Mouse (Mus musculus): Measurements from ENCODE around the gene Cpt1c. TPM values are rescaled to one million over a fixed set of nuclear protein-coding genes. Genes with fewer than 3 reads are reported as not detected.

Gene Cpt1c
- total and polyA plus RNA-seq, 2 experiments from 2014 or later: 49.6 to 73.1 TPM

DNA sequence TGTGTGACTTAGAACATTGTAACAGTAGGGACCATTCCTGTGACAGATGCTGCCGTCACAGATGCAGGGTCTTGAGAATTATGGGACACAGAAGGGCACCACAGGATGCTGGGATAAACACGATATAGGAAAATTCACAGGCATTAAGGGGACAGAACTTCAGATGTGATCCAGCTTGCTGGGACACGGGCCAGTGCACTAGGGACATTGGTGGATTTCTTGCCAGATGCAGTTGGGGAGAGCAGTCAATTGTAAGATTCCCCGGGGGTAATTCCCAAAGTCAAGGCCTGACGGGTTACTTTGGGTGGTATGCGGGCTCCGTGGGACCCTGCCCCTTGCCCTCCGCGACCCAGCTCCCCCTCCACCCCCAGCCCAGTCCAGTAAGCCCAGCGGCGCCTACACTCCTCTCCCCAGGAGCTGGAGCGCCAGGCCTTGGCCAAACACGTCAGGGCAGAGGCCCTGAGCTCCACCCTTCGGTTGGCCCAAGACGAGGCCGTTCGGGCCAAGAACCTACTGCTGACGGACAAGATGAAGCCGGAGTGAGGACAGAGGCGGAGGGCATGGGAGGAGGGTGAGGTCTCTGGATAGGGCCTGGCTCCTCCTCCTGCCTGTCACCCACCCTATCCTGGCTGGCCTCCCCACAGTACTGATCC lies 17.3 kb downstream of the Cpt1c start:
- Histone ChIP-seq H3K27ac (ENCODE audit: low read depth, low read length) (no peak overlapping the region), H3K9me3 (ENCODE audit: low read length) (no peaks in the 10 kb centered on the region), H3K4me1 (ENCODE audit: insufficient read depth) (0 out of 2 replicates have a peak, but pooled peaks cover under 1% of the 10 kb centered on the region), H3K4me2 (ENCODE audit: low read depth) (no peak overlapping the region), H3K36me3 (ENCODE audit: insufficient read depth) (peaks cover 32% of the 10 kb centered on the region), H3K27me3 (ENCODE audit: insufficient read depth, low read length) (no peaks in the 10 kb centered on the region), H3K9ac (no peak overlapping the region), H3K4me3 (ENCODE audit: low read depth, low read length) (no peak overlapping the region)
- no peak for ATAC-seq
- TF ChIP-seq CTCF (IDR thresholded peaks at IDR 0.05; ENCODE audit: low read depth): no peak
- WGBS: 75% methylated on average over 20 of the region's 20 CpGs
- DNase-seq: no peak

DNA sequence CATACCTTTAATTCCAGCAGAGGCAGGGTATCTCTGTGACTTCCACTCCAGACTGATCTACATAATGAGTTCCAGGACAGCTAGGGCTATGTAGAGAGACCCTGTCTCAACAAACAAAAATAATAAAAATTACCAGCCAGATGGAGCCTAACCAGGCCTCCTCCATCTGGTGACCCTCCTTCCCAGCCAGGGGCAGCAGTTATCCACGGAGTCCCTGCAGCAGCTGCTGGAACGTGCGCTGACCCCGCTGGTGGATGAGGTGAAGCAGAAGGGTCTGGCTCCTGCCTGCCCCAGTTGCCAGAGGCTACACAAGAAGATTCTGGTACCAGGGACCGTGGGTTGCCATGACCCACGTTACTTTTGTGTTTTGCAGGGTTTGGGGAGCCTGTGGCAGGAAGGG lies 18.4 kb downstream of the Cpt1c start:
- Histone ChIP-seq H3K9ac (no peak overlapping the region), H3K4me3 (ENCODE audit: low read depth, low read length) (no peak overlapping the region), H3K4me1 (ENCODE audit: insufficient read depth) (0 out of 2 replicates have a peak, but pooled peaks cover 2% of the 10 kb centered on the region), H3K27ac (ENCODE audit: low read depth, low read length) (no peak overlapping the region), H3K36me3 (ENCODE audit: insufficient read depth) (peaks cover 22% of the 10 kb centered on the region), H3K27me3 (ENCODE audit: insufficient read depth, low read length) (peaks cover 7% of the 10 kb centered on the region; the same call in 1 of the 2 replicates), H3K9me3 (ENCODE audit: low read length) (no peaks in the 10 kb centered on the region), H3K4me2 (ENCODE audit: low read depth) (no peak overlapping the region)
- DNase-seq (no peak), ATAC-seq (no peak)
- 67% methylated on average over 6 of the region's 6 CpGs for WGBS
- no peak for TF ChIP-seq CTCF (IDR thresholded peaks at IDR 0.05; ENCODE audit: low read depth)

DNA sequence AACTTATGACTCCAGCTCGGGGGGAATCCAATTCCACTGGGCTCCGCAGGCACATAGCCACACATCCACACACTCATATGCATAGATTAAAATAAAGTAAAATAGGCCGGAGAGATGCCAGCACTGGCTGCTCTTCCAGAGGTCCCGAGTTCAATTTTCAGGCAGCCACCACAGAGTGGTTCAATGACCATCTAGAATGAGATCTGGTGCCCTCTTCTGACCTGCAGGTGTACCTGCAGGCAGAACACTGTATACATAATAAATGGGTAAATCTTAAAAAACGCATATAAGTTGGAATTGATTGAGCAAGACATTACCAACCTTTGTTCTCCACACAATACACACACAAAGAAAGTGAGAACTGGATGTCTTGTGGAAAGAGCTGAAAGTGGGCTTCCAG lies 19.0 kb downstream of the Cpt1c start:
- DNase-seq: peak; percentile 19
- H3K4me2 ChIP-seq (ENCODE audit: low read depth): no peak overlapping the region
- no peaks in the 10 kb centered on the region for H3K9me3 ChIP-seq (ENCODE audit: low read length)
- H3K36me3 ChIP-seq (ENCODE audit: insufficient read depth): peaks cover 17% of the 10 kb centered on the region
- no peak for ATAC-seq
- peaks cover 7% of the 10 kb centered on the region; the same call in 1 of the 2 replicates for H3K27me3 ChIP-seq (ENCODE audit: insufficient read depth, low read length)
- H3K9ac ChIP-seq: no peak overlapping the region
- peak; percentile 58 for TF ChIP-seq CTCF (IDR thresholded peaks at IDR 0.05; ENCODE audit: low read depth)
- 52% methylated on average over 5 of the region's 5 CpGs for WGBS
- H3K27ac ChIP-seq (ENCODE audit: low read depth, low read length): no peak overlapping the region
- no peak overlapping the region for H3K4me3 ChIP-seq (ENCODE audit: low read depth, low read length)
- H3K4me1 ChIP-seq (ENCODE audit: insufficient read depth): 0 out of 2 replicates have a peak, but pooled peaks cover 2% of the 10 kb centered on the region

DNA sequence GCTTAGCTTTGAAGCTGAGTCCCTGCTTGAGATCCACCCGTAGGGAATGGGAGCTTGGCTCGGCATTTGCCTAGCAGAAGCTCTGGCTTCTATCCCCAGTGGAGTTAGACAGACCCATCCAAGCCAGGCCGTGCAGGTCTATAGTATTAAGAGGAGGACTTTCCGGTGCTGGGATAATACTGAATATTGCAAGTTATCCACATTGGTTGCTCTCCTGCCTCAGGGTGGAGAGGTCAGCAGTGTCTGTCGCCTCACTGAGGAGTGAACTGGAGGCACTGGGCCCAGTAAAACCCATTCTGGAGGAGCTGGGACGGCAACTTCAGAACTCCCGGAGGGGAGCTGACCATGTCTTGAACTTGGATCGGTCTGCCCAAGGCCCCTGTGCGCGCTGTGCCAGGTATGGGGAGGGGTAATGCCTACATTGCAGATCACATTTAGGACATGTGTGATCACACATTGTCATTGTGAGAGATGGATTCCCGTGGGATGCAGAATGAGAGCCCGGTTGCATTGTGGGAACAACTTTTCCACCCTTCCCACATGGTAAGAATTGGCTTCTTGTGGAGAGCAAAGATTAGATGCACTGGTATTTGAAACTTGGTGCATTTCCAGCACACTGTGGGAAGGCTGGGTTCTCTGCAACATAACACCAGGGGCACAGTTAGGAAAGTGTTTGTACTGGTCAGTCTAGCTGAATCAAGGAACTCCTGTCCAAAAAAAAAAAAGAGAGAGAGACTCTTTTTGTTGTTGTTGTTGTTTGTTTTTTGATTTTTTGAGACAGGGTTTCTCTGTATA lies 20.4 kb downstream of the Cpt1c start:
- peaks cover 7% of the 10 kb centered on the region for H3K36me3 ChIP-seq (ENCODE audit: insufficient read depth)
- ATAC-seq: no peak
- H3K9ac ChIP-seq: no peak overlapping the region
- H3K9me3 ChIP-seq (ENCODE audit: low read length): no peaks in the 10 kb centered on the region
- no peak overlapping the region for H3K27ac ChIP-seq (ENCODE audit: low read depth, low read length)
- H3K27me3 ChIP-seq (ENCODE audit: insufficient read depth, low read length): peaks cover 7% of the 10 kb centered on the region; the same call in 1 of the 2 replicates
- 81% methylated on average over 12 of the region's 12 CpGs for WGBS
- H3K4me3 ChIP-seq (ENCODE audit: low read depth, low read length): no peak overlapping the region
- H3K4me1 ChIP-seq (ENCODE audit: insufficient read depth): 0 out of 2 replicates have a peak, but pooled peaks cover 2% of the 10 kb centered on the region
- H3K4me2 ChIP-seq (ENCODE audit: low read depth): no peak overlapping the region
- TF ChIP-seq CTCF (IDR thresholded peaks at IDR 0.05; ENCODE audit: low read depth): no peak
- no peak for DNase-seq

DNA sequence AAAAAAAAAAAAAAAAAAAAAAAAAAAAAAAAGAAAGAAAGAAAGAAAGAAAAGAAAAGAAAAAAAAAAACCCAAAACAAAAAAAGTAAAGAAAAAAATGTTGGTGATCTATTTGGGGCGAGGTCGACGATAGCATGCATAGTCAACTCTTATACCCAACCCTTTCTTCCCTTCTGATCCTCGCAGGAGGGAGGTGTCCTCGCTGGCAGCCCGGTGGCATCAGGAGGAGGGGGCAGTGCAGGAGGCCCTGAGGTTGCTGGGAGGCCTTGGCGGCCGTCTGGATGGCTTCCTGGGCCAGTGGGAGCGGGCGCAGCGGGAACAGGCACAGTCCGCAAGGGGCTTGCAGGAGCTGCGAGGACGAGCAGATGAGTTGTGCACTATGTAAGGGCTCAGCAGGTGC lies 21.1 kb downstream of the Cpt1c start:
- H3K9ac ChIP-seq: no peak overlapping the region
- DNase-seq (no peak), ATAC-seq (no peak)
- H3K9me3 ChIP-seq (ENCODE audit: low read length): no peaks in the 10 kb centered on the region
- no peak overlapping the region for H3K4me2 ChIP-seq (ENCODE audit: low read depth)
- peaks cover 7% of the 10 kb centered on the region; the same call in 1 of the 2 replicates for H3K27me3 ChIP-seq (ENCODE audit: insufficient read depth, low read length)
- 58% methylated on average over 14 of the region's 14 CpGs for WGBS
- no peak overlapping the region for H3K27ac ChIP-seq (ENCODE audit: low read depth, low read length)
- no peak for TF ChIP-seq CTCF (IDR thresholded peaks at IDR 0.05; ENCODE audit: low read depth)
- H3K4me3 ChIP-seq (ENCODE audit: low read depth, low read length): no peak overlapping the region
- 0 out of 2 replicates have a peak, but pooled peaks cover 2% of the 10 kb centered on the region for H3K4me1 ChIP-seq (ENCODE audit: insufficient read depth)
- H3K36me3 ChIP-seq (ENCODE audit: insufficient read depth): no peaks in the 10 kb centered on the region; the same call in 1 of the 2 replicates

DNA sequence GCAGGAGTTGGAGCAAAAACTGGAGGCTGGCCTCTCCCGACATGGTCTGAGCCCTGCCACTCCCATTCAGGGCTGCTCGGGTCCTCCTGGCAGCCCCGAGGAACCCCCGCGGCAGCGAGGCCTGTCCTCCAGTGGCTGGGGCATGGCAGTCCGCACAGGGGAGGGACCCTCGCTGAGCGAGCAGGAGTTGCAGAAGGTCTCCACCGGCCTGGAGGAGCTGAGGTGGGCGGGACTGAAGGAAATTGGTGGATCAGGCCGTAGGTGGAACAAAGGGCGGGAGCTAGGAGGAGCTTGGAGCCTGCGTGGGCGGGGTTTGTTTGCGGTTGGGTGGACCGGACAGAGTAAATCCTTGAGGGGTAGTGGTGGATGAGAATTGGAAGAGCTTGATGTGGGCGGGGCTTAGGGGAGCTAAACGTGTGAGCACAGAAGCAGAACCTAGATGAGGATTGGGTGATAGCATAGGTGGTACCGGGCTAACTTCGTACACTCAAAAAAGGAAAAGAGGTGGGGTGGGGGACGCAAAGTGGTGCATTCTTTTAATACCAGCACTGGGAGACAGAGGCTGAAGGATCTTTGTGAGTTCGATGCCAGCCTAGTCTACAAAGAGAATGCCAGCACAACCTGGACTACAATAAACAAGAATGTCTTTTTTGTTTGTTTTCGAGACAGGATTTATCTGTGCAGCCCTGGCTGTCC lies 21.9 kb downstream of the Cpt1c start:
- ATAC-seq: peak; percentile 85
- no peak overlapping the region for H3K27ac ChIP-seq (ENCODE audit: low read depth, low read length)
- peak; percentile 84 for DNase-seq

More for the DNA sequence above, 21.9 kb downstream of the Cpt1c start:
- Histone ChIP-seq H3K36me3 (ENCODE audit: insufficient read depth) (no peaks in the 10 kb centered on the region), H3K4me2 (ENCODE audit: low read depth) (peak overlapping the region; percentile 78), H3K9me3 (ENCODE audit: low read length) (no peaks in the 10 kb centered on the region), H3K9ac (peak overlapping the region; percentile 51), H3K4me3 (ENCODE audit: low read depth, low read length) (peak overlapping the region; percentile 43), H3K4me1 (ENCODE audit: insufficient read depth) (0 out of 2 replicates have a peak, but pooled peaks cover 2% of the 10 kb centered on the region), H3K27me3 (ENCODE audit: insufficient read depth, low read length) (peaks cover 7% of the 10 kb centered on the region; the same call in 1 of the 2 replicates)
- 6% methylated on average over 24 of the region's 24 CpGs for WGBS
- TF ChIP-seq CTCF (IDR thresholded peaks at IDR 0.05; ENCODE audit: low read depth): no peak

Data from forebrain, postnatal 0 days (tissue).